Mouse (Mus musculus) heart, embryonic 11.5 days (tissue): ENCODE data around the gene Ascc1. TPM values are rescaled to one million over a fixed set of nuclear protein-coding genes. Genes with fewer than 3 reads are reported as not detected.

Experiments used
- ATAC-seq: fragments of 200-750 bp; cut with Nextera tagmentation; replicated peaks from 2 replicates; pipeline ENCODE4 v1.8.0; 2017; ENCODE audit warnings: moderate library complexity; ENCODE audit not compliant: insufficient number of reproducible peaks, low FRiP score, low TSS enrichment
- H3K27ac ChIP-seq: fragments of 300-500 bp; sonication (generic); 2 replicates; pipeline ENCODE4 v1.5.1; 2014; ENCODE audit warnings: mild to moderate bottlenecking, low read depth, low read length
- H3K27me3 ChIP-seq: fragments of 300-500 bp; sonication (generic); 2 replicates; pipeline ENCODE4 v1.6.1; 2014; ENCODE audit warnings: mild to moderate bottlenecking, low read length, mixed read lengths; ENCODE audit not compliant: control insufficient read depth, insufficient read depth
- H3K36me3 ChIP-seq: fragments of 300-500 bp; sonication (generic); 2 replicates; pipeline ENCODE4 v1.6.1; 2014; ENCODE audit warnings: mild to moderate bottlenecking, low read length, moderate library complexity, mixed read lengths; ENCODE audit not compliant: control insufficient read depth, insufficient read depth
- H3K4me1 ChIP-seq: fragments of 300-500 bp; sonication (generic); 2 replicates; pipeline ENCODE4 v1.6.1; 2014; ENCODE audit warnings: low read length; ENCODE audit not compliant: control insufficient read depth, insufficient read depth
- H3K4me2 ChIP-seq: fragments of 300-500 bp; sonication (generic); 2 replicates; pipeline ENCODE4 v1.6.1; 2014; ENCODE audit warnings: mild to moderate bottlenecking, moderate library complexity
- H3K4me3 ChIP-seq: fragments of 300-500 bp; sonication (generic); 2 replicates; pipeline ENCODE4 v1.5.1; 2014; ENCODE audit warnings: low read depth, low read length
- H3K9ac ChIP-seq: fragments of 300-500 bp; sonication (generic); 2 replicates; pipeline ENCODE4 v1.6.1; 2014; ENCODE audit warnings: mild to moderate bottlenecking, low read depth, low read length, moderate library complexity
- H3K9me3 ChIP-seq: fragments of 300-500 bp; sonication (generic); replicated peaks from 2 replicates; pipeline ENCODE4 v1.6.1; 2016; ENCODE audit warnings: low read length; ENCODE audit not compliant: control insufficient read depth
- WGBS: fragments of 180-500 bp; shearing (Covaris S2); extraction: QIAGEN DNeasy Blood & Tissue Kit; methylation state at CpG from one replicate; pipeline ENCODE4 v1.1.7; 2014; ENCODE audit not compliant: insufficient replicate concordance; 5-methylcytosine and 5-hydroxymethylcytosine counted together
- polyA plus RNA-seq: library from polyadenylated mRNA; unstranded; fragments of >200 nt; fragmentation: Nextera tagmentation; extraction: Ambion mirVana; gene quantifications from 2 replicates; pipeline ENCODE4 v1.2.1, GENCODE M21; 2014

The Ascc1 gene
- polyA plus RNA-seq, 1 experiment from 2014 or later = 36.2 TPM

- Histone ChIP-seq H3K4me3 (no peak overlapping the region), H3K4me1 (peaks cover 17% of the 10 kb centered on the region), H3K36me3 (no peaks in the 10 kb centered on the region), H3K27me3 (peaks cover 84% of the 10 kb centered on the region), H3K4me2 (no peak overlapping the region), H3K9ac (no peak overlapping the region), H3K9me3 (no peaks in the 10 kb centered on the region), H3K27ac (no peak overlapping the region)
- ATAC-seq = no peak
- 79% methylated on average over 10 of the region's 10 CpGs for WGBS
Measured at GRCm38 (mm10) chr10:60110908-60111475, 108.4 kb downstream of the Ascc1 start.

DNA sequence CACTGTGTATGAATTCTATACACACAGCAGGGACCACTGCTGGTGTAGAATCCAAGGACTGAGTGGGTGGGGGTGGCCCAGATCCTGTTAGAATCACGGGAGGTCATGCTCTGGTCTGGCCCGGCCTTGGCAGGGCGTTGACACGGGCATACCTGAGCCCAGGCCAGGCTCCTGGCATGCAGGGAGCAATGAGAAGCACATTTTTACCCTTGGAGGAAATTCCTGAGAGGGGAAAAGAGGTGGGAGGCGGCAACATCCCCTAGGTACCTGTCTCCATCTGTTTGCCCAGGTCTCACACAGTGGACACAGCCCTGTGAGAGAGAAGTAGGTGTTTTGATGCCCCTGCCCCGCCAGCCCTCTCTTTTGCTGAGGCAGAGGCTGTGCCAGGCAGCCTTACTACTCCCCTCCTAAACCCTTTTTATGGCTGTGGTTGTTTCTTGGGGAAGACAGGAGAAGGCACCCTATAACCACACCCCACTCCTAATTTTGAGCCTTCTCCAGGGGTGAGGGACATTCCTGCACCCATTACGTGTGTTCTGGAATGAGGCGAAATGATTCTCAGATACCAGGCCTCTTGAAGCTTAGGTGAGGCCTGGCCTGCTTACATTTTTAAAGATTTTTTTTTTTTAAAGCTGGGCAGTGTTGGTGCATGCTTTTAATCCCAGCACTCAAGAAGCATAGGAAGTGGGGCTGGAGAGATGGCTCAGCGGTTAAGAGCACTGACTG, 111.5 kb downstream of the Ascc1 start:
- Histone ChIP-seq H3K4me3 (no peak overlapping the region), H3K4me1 (peaks cover 18% of the 10 kb centered on the region), H3K9me3 (no peaks in the 10 kb centered on the region), H3K27ac (no peak overlapping the region), H3K36me3 (no peaks in the 10 kb centered on the region), H3K4me2 (no peak overlapping the region), H3K27me3 (peaks cover 67% of the 10 kb centered on the region), H3K9ac (no peak overlapping the region)
- WGBS = 85% methylated on average over 9 of the region's 9 CpGs
- no peak for ATAC-seq

DNA sequence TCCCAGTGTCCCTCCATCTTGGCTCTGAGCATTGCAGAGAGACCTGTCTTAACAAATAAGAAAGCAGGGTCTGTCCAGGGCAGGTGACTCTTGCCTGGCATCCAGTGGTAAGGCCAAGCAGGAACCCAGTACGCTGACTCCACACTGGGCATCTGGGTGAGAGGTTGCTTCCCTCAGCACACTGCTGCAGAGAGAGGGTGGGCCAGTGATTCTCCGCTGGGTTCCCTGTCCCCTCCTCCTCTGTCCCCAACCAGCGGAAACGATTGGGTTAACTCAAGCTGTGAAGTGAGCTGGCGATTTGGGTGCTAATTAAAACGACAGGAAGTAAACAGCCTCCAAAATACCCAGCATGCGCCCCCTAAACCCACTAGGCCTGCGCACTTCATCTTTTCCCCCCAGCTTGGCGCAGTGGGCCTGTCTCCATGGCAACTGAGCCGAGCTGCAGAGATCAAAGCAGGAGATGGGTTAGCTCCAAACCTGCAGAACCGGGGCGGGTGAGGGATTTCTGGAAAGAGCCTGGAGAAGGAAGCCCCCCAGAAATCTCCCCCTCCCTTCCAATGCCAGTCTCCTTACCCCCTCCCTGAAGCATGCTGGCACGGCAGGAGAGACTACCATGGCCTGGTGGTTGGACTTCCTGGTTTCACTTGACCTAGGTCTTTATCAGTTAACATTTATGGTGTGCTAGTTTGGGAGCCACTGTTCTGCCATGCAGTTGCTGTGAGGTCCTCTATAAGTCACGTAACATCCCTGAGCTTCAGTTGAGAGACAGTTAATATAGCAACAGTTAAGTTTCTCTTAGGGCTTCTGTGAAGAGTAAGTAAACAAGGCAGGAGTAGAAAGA, 113.0 kb downstream of the Ascc1 start:
- no peaks in the 10 kb centered on the region for H3K9me3 ChIP-seq
- no peak overlapping the region for H3K4me2 ChIP-seq
- H3K4me3 ChIP-seq = no peak overlapping the region
- H3K27ac ChIP-seq = no peak overlapping the region
- no peak for ATAC-seq
- H3K36me3 ChIP-seq = no peaks in the 10 kb centered on the region
- whole genome bisulfite sequencing = 8% methylated on average over 14 of the region's 14 CpGs
- no peak overlapping the region for H3K9ac ChIP-seq
- peaks cover 18% of the 10 kb centered on the region for H3K4me1 ChIP-seq
- peaks cover 64% of the 10 kb centered on the region for H3K27me3 ChIP-seq

DNA sequence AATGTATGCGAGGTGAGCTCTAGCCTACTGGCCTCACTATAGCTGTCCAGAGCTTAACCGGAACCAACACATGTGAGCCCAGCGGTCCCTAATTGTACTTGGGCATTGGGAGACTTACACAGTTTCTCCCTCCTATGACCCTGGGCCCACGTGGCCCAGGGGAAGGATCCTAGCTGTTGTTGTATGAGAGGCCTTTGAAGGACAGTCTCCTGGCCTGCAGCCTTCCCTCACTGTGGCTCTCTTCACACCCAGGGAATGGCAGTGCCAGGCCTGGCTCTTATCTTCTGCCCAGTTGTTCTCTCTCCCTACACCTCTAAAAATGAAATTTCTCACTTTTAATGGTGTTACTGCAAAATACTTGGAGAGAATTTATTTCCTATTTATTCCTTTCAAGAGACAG, 114.4 kb downstream of the Ascc1 start:
- no peaks in the 10 kb centered on the region for H3K36me3 ChIP-seq
- no peak overlapping the region for H3K9ac ChIP-seq
- no peak overlapping the region for H3K27ac ChIP-seq
- H3K4me2 ChIP-seq = no peak overlapping the region
- peaks cover 58% of the 10 kb centered on the region for H3K27me3 ChIP-seq
- peaks cover 18% of the 10 kb centered on the region for H3K4me1 ChIP-seq
- 54% methylated on average over 4 of the region's 4 CpGs for WGBS
- H3K9me3 ChIP-seq = no peaks in the 10 kb centered on the region
- no peak overlapping the region for H3K4me3 ChIP-seq
- no peak for ATAC-seq

GRCm38 (mm10) chr10:60118464-60118863, 115.9 kb downstream of the Ascc1 start:
- Histone ChIP-seq H3K9ac (no peak overlapping the region), H3K27me3 (peaks cover 46% of the 10 kb centered on the region), H3K4me3 (no peak overlapping the region), H3K4me2 (no peak overlapping the region), H3K27ac (no peak overlapping the region), H3K9me3 (no peaks in the 10 kb centered on the region), H3K36me3 (no peaks in the 10 kb centered on the region), H3K4me1 (peaks cover 18% of the 10 kb centered on the region)
- no peak for ATAC-seq
- WGBS = 48% methylated on average over 7 of the region's 7 CpGs

DNA sequence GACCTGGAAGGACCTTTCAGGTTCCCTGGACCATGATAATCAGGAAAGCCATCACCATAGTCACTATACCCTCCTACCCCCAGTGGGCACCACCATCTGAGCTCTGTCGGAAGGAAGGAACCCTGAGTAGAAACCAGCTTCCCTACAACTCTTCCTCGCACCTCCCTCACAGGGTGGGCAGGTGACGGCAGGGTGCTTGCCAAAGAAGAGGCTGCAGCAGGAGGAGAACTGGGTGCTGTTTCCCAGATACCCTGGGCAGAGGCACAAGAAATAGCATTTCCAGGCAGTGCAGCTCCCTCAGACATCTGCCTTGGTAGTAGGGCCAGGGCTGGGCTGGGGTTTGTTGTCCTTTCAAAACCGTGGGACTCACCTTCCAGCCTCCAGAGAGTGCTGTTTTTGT, 118.0 kb downstream of the Ascc1 start:
- H3K36me3 ChIP-seq = no peaks in the 10 kb centered on the region
- H3K9me3 ChIP-seq = no peaks in the 10 kb centered on the region
- no peak overlapping the region for H3K4me2 ChIP-seq
- peaks cover 14% of the 10 kb centered on the region for H3K4me1 ChIP-seq
- H3K4me3 ChIP-seq = no peak overlapping the region
- no peak overlapping the region for H3K27ac ChIP-seq
- ATAC-seq = no peak
- H3K27me3 ChIP-seq = peaks cover 42% of the 10 kb centered on the region
- H3K9ac ChIP-seq = no peak overlapping the region
- 72% methylated on average over 4 of the region's 4 CpGs for WGBS

DNA sequence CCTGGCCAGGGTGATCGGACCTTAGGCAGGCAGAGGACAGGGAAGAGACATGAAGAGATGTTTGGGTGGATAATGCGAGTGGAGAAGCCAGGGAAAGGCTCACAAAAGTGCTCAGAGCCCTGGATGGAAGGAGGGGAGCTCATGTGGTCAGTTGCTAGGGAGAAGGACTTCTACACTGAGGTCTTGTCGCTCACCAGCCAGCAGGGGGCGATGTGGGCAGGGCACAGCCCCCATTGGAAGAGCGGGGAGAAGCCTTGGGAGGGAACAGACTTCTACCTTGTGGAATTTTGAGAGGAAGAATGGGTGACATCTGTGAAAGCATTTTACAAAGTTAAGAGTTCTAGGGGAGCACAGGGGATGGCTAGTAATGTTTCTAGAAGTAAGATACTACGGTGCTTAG, 121.5 kb downstream of the Ascc1 start:
- Histone ChIP-seq H3K36me3 (no peaks in the 10 kb centered on the region), H3K27me3 (peaks cover 41% of the 10 kb centered on the region), H3K9ac (no peak overlapping the region), H3K4me3 (no peak overlapping the region), H3K27ac (no peak overlapping the region), H3K9me3 (no peaks in the 10 kb centered on the region), H3K4me1 (no peaks in the 10 kb centered on the region), H3K4me2 (no peak overlapping the region)
- no peak for ATAC-seq
- 61% methylated on average over 6 of the region's 6 CpGs for WGBS

GRCm38 (mm10) chr10:60125529-60126327, 123.1 kb downstream of the Ascc1 start:
- Histone ChIP-seq H3K36me3 (no peaks in the 10 kb centered on the region), H3K4me3 (peak overlapping the region; percentile 10; the same call in 1 of the 2 replicates), H3K27me3 (peaks cover 28% of the 10 kb centered on the region), H3K9ac (no peak overlapping the region), H3K9me3 (no peaks in the 10 kb centered on the region), H3K4me2 (peak overlapping the region; percentile 44), H3K27ac (no peak overlapping the region), H3K4me1 (no peaks in the 10 kb centered on the region)
- 21% methylated on average over 22 of the region's 22 CpGs for WGBS
- peak; percentile 28; the same call in 1 of the 2 replicates for ATAC-seq
